Mouse (Mus musculus) embryonic facial prominence, embryonic 11.5 days (tissue): ENCODE measurements around the gene Thra. TPM values are rescaled to one million over a fixed set of nuclear protein-coding genes. Genes with fewer than 3 reads are reported as not detected.

Source experiments
- ATAC-seq: fragments of 200-750 bp; cut with Nextera tagmentation; replicated peaks from 2 replicates; pipeline ENCODE4 v1.8.0; 2017; ENCODE audit warnings: low read depth; ENCODE audit not compliant: insufficient number of reproducible peaks, low FRiP score, low TSS enrichment
- DNase-seq: peaks from one replicate; pipeline ENCODE4 v3.0.0-alpha.2; 2015; ENCODE audit warnings: low spot score
- H3K27ac ChIP-seq: fragments of 300-500 bp; sonication (generic); replicated peaks from 2 replicates; pipeline ENCODE4 v1.5.1; 2014; ENCODE audit warnings: mild to moderate bottlenecking, low read depth, low read length, control low read depth
- H3K27me3 ChIP-seq: fragments of 300-500 bp; sonication (generic); 2 replicates; pipeline ENCODE4 v1.6.1; 2014; ENCODE audit warnings: mild to moderate bottlenecking, low read length, moderate library complexity, mixed read lengths; ENCODE audit not compliant: control insufficient read depth, insufficient read depth
- H3K36me3 ChIP-seq: fragments of 300-500 bp; sonication (generic); replicated peaks from 2 replicates; pipeline ENCODE4 v1.6.1; 2014; ENCODE audit warnings: low read depth, mild to moderate bottlenecking, low read length, moderate library complexity, mixed read lengths; ENCODE audit not compliant: control insufficient read depth, insufficient read depth
- H3K4me1 ChIP-seq: fragments of 300-500 bp; sonication (generic); 2 replicates; pipeline ENCODE4 v1.6.1; 2014; ENCODE audit warnings: low read length, mixed read lengths; ENCODE audit not compliant: control insufficient read depth, insufficient read depth
- H3K4me2 ChIP-seq: fragments of 300-500 bp; sonication (generic); 2 replicates; pipeline ENCODE4 v1.6.1; 2014; ENCODE audit warnings: low read depth, mild to moderate bottlenecking, control low read depth, low read length, moderate library complexity
- H3K4me3 ChIP-seq: fragments of 300-500 bp; sonication (generic); 2 replicates; pipeline ENCODE4 v1.5.1; 2014; ENCODE audit warnings: low read depth, low read length, control low read depth
- H3K9ac ChIP-seq: fragments of 300-500 bp; sonication (generic); replicated peaks from 2 replicates; pipeline ENCODE4 v1.6.1; 2014; ENCODE audit warnings: mild to moderate bottlenecking, control low read depth, low read length
- H3K9me3 ChIP-seq: fragments of 300-500 bp; sonication (generic); replicated peaks from 2 replicates; pipeline ENCODE4 v1.6.1; 2016; ENCODE audit warnings: mild to moderate bottlenecking, low read length, inconsistent platforms, mixed read lengths; ENCODE audit not compliant: control insufficient read depth
- WGBS: fragments of 180-500 bp; shearing (Covaris S2); extraction: QIAGEN DNeasy Blood & Tissue Kit; methylation state at CpG from one replicate; pipeline ENCODE4 v1.1.7; 2014; 5-methylcytosine and 5-hydroxymethylcytosine counted together
- polyA plus RNA-seq: library from polyadenylated mRNA; unstranded; fragments of >200 nt; fragmentation: Nextera tagmentation; extraction: Ambion mirVana; gene quantifications from 2 replicates; pipeline ENCODE4 v1.2.1, GENCODE M21; 2014

The Thra gene
- polyA plus RNA-seq, 1 experiment from 2014 or later = 19.7 TPM

- ATAC-seq = 0 out of 2 replicates have a peak, but pooled peaks have one; percentile 4
- peak overlapping the region; percentile 77 for H3K4me2 ChIP-seq
Observed at GRCm38 (mm10) chr11:98742397-98743291, 2.2 kb downstream of the Thra start.

GRCm38 (mm10) chr11:98743655-98744345, 3.4 kb downstream of the Thra start:
- Histone ChIP-seq H3K4me2 (peak overlapping the region; percentile 77), H3K36me3 (no peaks in the 10 kb centered on the region), H3K27me3 (no peaks in the 10 kb centered on the region), H3K27ac (peak overlapping the region; percentile 47; the same call in 1 of the 2 replicates), H3K4me3 (no peak overlapping the region; the same call in 1 of the 2 replicates), H3K9ac (peak overlapping the region; percentile 36), H3K9me3 (no peaks in the 10 kb centered on the region), H3K4me1 (peaks cover 34% of the 10 kb centered on the region)
- peak; percentile 64 for DNase-seq
- no peak for ATAC-seq
- 8% methylated on average over 9 of the region's 9 CpGs for WGBS

More at GRCm38 (mm10) chr11:98742397-98743291, 2.2 kb downstream of the Thra start:
- Histone ChIP-seq H3K9me3 (no peaks in the 10 kb centered on the region), H3K4me3 (peak overlapping the region; percentile 86), H3K9ac (peak overlapping the region; percentile 90), H3K27ac (peak overlapping the region; percentile 83), H3K27me3 (no peaks in the 10 kb centered on the region), H3K36me3 (no peaks in the 10 kb centered on the region), H3K4me1 (peaks cover 23% of the 10 kb centered on the region)
- WGBS = 6% methylated on average over 21 of the region's 21 CpGs
- no peak for DNase-seq

GRCm38 (mm10) chr11:98744456-98745019, 4.1 kb downstream of the Thra start:
- WGBS = 34% methylated on average over 7 of the region's 7 CpGs
- no peak for ATAC-seq
- H3K27me3 ChIP-seq = no peaks in the 10 kb centered on the region
- DNase-seq = no peak
- H3K36me3 ChIP-seq = no peaks in the 10 kb centered on the region
- H3K4me3 ChIP-seq = no peak overlapping the region
- peak overlapping the region; percentile 36 for H3K9ac ChIP-seq
- peak overlapping the region; percentile 77 for H3K4me2 ChIP-seq
- no peaks in the 10 kb centered on the region for H3K9me3 ChIP-seq
- H3K4me1 ChIP-seq = peaks cover 36% of the 10 kb centered on the region
- H3K27ac ChIP-seq = no peak overlapping the region; the same call in 1 of the 2 replicates

GRCm38 (mm10) chr11:98745932-98746853, 5.8 kb downstream of the Thra start:
- DNase-seq (no peak), ATAC-seq (no peak)
- no peaks in the 10 kb centered on the region for H3K27me3 ChIP-seq
- H3K27ac ChIP-seq = no peak overlapping the region
- peak overlapping the region; percentile 25; the same call in 1 of the 2 replicates for H3K9ac ChIP-seq
- H3K4me2 ChIP-seq = no peak overlapping the region
- H3K36me3 ChIP-seq = no peaks in the 10 kb centered on the region
- WGBS = 46% methylated on average over 12 of the region's 12 CpGs
- H3K4me3 ChIP-seq = no peak overlapping the region
- peaks cover 29% of the 10 kb centered on the region for H3K4me1 ChIP-seq
- no peaks in the 10 kb centered on the region for H3K9me3 ChIP-seq

GRCm38 (mm10) chr11:98746855-98747693, 6.6 kb downstream of the Thra start:
- peaks cover 29% of the 10 kb centered on the region for H3K4me1 ChIP-seq
- ATAC-seq = peak; percentile 63; the same call in 1 of the 2 replicates
- H3K4me2 ChIP-seq = peak overlapping the region; percentile 43
- no peaks in the 10 kb centered on the region for H3K9me3 ChIP-seq
- H3K4me3 ChIP-seq = 0 out of 2 replicates have a peak overlapping the region, but pooled peaks have one; percentile 6
- WGBS = 7% methylated on average over 19 of the region's 19 CpGs
- no peak overlapping the region for H3K27ac ChIP-seq
- H3K9ac ChIP-seq = peak overlapping the region; percentile 2; the same call in 1 of the 2 replicates
- peak; percentile 83 for DNase-seq
- H3K27me3 ChIP-seq = no peaks in the 10 kb centered on the region
- H3K36me3 ChIP-seq = no peaks in the 10 kb centered on the region

GRCm38 (mm10) chr11:98747804-98748505, 7.5 kb downstream of the Thra start:
- DNase-seq (no peak), ATAC-seq (no peak)
- H3K9ac ChIP-seq = peak overlapping the region; percentile 34
- peak overlapping the region; percentile 19 for H3K4me2 ChIP-seq
- 17% methylated on average over 6 of the region's 6 CpGs for WGBS
- no peak overlapping the region for H3K4me3 ChIP-seq
- H3K36me3 ChIP-seq = no peaks in the 10 kb centered on the region
- no peaks in the 10 kb centered on the region for H3K9me3 ChIP-seq
- H3K27me3 ChIP-seq = no peaks in the 10 kb centered on the region
- 0 out of 2 replicates have a peak overlapping the region, but pooled peaks have one; percentile 41 for H3K27ac ChIP-seq
- H3K4me1 ChIP-seq = peaks cover 29% of the 10 kb centered on the region
